Mouse (Mus musculus) bone marrow, adult 2 months (tissue): ENCODE results near the gene Selenos.

Source experiments
- CTCF ChIP-seq: fragments of 200-500 bp; IDR thresholded peaks from 2 replicates; pipeline ENCODE4 v1.5.1; 2011; ENCODE audit warnings: low read length, control low read depth; ENCODE audit not compliant: control insufficient read depth, insufficient read depth
- POLR2A ChIP-seq: fragments of 200-500 bp; IDR thresholded peaks from 2 replicates; pipeline ENCODE4 v1.6.1; 2011; ENCODE audit warnings: low read depth, mild to moderate bottlenecking, control low read depth, low read length, borderline replicate concordance; ENCODE audit not compliant: control insufficient read depth

DNA sequence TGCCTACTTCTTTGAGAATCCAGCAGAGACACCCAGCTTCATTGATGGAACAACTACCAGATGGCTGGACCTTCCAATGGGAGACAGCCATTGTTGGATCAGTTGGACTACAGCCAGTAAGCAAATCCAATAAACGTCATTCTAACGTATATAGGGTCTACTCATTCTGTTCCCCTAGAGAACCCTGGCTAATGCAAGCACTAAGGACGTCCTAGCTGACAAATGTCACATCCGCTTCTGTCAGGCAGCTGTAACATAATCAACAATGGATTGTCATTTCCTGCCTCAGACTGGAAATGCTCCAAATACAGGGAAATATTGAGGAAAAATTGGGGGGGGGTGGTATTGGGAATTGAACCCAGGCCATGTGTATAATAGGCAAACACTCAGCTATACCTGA is 26.3 kb downstream of the Selenos start:
- TF ChIP-seq CTCF (no peak), POLR2A (no peak)
